Mouse (Mus musculus) CD4-positive, CD25-positive, alpha-beta regulatory T cell, adult 2 months (primary cell): ENCODE results near the gene Hpcal4.

Experiments used
- DNase-seq: peaks from one replicate; pipeline ENCODE4 v3.0.0-alpha.2; 2012; ENCODE audit warnings: low read depth, low spot score

The Hpcal4 gene

GRCm38 (mm10) chr4:123237386-123238266 lies 54.6 kb downstream of the Hpcal4 start:
- no peak for DNase-seq

GRCm38 (mm10) chr4:123239361-123240203 lies 56.6 kb downstream of the Hpcal4 start:
- no peak for DNase-seq
